Mouse (Mus musculus) layer of hippocampus, postnatal 14 days (tissue): ENCODE results near the gene Pcbp1. TPM values are rescaled to one million over a fixed set of nuclear protein-coding genes. Genes with fewer than 3 reads are reported as not detected.

ENCODE experiments used
- DNase-seq, 2 experiments: peaks; one replicate each; pipeline ENCODE4 v3.0.0; 2021 to 2022; ENCODE audit warnings: low spot score in 2 of 2, mixed read lengths in 1 of 2
- total RNA-seq, 2 experiments: library from RNA; stranded (reverse); gene quantifications; 2 replicates each; pipeline ENCODE4 v1.2.3; 2021

Pcbp1 gene
- total RNA-seq, 2 experiments from 2014 or later = 176 to 183 TPM

DNA sequence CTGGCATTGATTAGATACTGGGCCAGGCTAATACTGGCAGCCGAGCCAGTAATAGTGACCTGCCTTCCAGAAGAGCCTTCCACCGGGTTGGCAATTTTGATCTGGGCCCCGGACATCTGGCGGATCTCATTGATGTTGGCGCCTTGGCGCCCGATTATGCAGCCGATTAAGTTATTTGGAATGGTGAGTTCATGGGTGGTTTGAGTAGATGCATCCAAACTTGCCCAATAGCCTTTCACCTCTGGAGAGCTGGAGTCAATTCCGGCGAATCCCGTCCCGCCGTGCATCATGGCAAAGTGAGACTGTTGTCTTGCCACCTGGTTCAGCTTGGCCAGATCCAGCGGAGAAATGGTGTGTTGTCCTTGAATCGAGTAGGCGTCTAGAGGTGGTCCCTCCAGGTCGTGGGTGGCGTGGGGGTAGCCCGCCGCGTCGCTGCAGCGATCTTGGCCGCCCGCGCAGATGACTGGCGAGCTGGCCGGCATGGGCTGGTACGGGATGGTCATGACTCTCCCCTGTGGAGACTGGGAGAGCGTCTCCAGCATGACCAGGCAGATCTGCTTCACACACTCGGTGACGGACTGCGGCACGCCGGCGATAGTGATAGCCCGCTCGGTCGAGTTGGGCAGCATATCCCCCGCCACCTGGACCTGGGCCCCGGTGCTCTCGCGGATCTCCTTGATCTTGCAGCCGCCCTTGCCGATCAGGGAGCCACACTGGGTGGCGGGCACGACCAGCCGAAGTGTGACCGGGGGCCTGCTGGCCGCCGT, 1.1 kb downstream of the Pcbp1 start:
- peak in 1 of 2 experiments; percentile 43 for DNase-seq

DNA sequence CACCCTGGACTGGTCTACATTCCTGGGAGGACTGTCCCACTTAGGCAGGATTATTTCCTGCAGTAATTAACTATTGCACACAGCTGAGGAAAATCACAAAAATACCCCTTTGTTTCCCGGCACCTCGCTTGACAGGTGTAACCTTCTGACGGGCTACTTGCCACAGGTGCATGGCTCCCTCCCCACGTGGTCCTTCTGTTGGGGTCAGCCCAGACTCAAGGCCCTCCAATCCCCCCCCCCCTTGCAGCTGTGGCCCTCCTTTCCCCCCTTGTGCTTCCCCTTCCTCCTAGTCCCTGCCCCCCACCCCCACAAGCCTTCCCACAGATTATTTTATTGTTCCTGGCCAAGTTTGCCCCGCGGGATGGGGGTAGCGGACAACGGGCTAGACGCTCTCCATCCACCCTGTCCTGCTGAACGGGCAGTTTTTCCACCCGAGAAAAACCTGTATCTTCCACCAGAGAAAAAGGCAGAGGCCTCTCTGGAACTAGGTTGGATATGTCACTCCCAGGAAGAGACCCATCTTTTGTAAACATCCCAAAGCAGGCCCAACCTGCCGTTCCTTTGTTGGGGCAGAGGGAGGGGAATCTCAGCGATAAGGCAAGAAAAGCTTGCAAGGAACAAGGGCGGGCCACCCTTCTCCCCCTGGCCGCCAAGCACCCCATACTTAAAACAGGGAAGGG, 2.2 kb downstream of the Pcbp1 start:
- peak in 1 of 2 experiments; percentile 9 for DNase-seq

DNA sequence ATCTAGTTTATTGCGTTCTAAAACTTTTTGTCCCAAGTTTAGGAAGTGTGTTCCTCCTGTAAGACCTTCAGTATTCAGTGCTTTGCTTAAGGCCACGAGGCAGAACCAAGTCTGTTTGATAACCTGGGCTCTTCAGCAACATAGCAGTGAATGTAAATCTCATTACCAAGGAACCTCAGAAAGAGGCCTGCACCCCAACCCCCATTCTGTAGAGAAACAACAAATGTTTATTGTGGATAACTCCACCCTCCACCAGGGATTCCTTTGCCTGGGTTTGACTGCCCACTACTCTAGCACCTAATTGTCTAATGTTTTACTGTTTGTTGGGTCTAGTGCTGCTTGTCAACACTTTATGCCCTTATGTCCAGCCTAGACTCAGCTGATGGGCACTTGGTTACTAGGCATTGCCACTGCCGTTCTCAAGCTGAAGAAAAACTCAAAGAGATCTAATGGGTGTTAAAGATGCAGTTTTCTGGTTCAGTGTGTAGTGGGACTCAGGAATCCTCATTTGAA, 2.8 kb downstream of the Pcbp1 start:
- DNase-seq = peak in 1 of 2 experiments; percentile 6

DNA sequence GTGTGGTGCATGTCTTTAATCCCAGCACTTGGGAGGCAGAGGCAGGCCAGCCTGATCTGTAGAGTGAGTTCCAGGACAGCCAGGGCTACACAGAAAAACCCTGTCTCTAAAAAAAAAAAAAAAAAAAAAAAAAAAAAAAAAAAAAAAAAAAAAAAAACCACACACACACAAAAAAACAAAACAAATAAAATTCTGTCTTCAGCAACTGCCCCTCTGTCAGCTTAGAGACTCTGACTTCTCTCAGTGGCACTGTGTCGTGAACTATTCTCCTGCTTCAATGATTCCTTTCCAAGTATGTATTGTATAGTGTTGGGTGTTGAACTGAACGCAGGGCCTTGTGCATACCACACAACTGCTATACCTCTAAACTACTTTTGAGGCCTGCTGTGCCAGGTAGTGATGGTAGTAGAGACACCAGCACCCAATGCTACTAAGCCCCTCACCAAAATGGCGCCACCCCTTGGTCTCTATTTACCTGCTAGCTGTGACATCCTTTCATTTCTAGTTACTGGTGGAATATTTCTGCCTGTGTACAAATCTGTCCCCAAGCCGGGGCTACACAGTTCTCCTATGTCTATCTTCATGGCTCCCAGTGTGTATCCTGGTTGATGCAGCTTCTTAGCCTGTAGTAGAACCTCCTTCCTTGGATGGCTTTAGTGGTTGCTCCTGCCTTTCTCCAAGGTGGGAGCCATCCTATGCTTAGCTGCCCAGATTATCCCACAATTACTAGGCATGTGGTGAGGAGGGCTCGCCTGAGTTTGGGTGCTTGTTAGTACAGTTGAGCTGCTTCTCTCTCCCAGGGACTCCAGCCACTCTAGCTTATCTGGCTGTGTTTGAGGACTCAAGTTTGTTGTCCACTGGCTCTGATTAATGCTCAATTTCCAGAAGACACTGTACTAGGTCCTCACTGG, 3.9 kb downstream of the Pcbp1 start:
- DNase-seq = no peak

DNA sequence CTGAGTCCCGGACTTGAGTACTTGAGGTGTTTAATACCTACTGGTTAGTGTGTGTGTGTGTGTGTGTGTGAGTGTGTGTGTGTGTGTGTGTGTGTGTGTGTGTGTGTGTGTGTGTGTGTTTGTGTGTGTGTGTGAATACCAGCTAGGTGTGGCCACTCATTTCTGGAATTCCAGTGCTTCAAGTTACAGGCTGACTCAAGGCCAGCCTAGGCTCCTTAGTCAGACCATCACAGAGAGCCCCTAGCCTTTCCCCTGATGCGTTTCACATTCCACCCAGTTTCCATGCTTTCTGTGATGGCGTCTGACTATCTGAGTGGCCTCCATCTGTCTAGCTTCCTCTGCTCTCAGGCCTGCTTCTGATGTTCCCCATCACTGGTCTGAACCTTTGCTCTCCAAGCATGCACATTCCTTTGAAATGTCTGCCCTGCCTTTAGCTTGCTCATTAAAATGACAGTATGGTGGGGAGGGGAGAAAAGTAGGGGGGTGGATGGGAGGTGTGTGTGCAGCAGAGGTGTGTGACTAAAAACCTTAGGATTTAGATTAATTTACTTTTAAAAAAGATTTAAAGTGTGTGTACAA, 6.3 kb downstream of the Pcbp1 start:
- no peak for DNase-seq

DNA sequence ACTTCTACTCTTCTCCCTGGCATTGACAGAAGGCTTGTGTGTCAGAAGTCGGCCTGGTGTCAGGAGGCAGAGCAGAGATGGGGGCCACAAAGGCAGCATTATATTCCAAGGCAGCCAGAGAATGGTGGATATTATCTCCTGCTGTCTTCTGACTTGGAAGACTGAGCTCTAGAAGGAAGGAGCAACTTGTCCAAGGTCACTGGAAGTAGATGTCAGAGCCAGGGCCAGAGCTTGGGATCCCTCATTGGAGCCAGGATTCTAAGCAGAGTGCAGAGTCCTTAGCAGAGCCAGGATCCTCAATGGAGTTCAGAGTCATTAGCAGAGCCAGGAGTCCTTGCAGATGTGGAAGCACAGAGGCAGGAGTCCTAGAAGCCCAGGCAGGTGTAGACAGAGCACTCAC, 10.1 kb downstream of the Pcbp1 start:
- no peak for DNase-seq

DNA sequence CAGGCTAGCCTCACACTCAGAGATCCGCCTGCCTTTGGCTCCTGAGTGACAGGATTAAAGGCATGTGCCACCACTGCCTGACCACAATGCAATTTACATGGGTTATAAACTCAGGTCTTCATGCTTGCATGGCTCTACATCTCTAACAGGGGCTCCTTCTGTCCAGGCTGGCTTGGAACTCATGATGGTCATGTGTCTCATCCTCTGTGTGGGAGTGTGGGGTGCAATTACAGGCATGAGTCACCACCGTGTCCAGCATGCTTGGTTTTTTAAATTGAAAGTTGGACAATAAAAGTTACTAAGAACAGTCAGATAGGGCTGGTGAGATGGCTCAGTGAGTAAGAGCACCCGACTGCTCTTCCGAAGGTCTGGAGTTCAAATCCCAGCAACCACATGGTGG, 12.8 kb downstream of the Pcbp1 start:
- no peak for DNase-seq

DNA sequence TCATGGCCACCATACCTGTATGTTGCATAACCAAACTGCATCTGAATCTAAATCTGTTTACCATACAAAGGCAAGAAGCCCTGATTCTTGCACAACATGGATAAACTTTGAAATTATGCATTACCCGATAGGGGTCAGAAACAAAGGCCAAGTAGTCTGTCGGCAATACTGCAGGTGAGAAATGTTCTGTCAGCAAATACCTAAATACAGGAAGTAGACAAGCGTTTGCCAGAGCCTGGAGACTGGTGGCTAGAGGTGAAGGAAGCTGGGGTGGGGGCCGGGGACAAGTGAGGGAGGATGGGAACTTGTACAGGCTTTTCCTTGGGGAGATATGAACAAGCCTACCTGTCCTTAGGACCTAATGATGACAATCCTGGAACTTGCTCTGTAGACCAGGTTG, 15.1 kb downstream of the Pcbp1 start:
- DNase-seq = no peak

DNA sequence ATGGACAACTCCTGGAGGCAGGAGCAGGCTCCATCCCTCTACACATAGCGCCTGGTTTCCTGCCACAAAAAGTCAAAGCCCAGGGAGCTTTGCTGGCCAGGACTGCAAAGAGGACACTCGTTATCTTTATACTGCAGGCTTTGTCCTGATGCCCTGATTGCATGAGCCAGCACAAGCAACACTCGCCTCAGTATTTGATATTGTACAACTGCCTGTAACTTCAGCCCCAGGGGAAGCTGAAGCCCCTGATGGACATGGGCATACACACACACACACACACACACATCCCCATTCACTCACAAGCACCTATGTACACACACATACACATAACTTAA, 16.3 kb downstream of the Pcbp1 start:
- DNase-seq = no peak

DNA sequence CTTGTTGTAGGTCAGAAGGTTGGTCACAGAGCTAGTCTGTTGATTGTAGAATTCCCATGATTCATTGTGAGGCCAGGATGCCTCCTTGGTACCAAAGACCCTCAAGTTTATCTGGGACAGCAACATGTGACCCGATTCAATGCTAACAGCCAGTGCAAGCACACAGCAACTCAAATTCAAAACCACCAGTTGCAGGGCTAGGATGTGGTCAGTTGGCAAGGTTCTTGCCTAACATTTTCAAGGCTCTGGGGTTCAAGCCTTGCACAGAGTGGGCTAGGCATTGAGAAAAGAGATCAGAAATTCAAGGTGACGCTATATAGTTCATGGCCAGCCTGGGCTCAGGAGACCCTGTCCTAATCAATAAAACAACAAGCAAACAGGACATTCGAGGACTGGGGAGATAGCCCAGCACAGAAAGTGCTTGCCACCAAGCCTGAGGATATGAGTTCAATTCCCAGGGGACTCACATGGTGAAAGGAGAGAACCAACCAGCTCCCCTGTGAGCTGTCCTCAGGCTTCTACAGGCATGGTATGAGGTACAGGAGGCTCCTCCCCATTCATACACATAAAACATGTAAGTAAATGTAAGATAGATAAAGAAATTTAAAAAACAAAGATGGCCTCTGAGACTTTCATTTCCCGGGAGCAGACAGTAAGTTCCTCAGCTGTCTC, 16.8 kb downstream of the Pcbp1 start:
- no peak for DNase-seq

DNA sequence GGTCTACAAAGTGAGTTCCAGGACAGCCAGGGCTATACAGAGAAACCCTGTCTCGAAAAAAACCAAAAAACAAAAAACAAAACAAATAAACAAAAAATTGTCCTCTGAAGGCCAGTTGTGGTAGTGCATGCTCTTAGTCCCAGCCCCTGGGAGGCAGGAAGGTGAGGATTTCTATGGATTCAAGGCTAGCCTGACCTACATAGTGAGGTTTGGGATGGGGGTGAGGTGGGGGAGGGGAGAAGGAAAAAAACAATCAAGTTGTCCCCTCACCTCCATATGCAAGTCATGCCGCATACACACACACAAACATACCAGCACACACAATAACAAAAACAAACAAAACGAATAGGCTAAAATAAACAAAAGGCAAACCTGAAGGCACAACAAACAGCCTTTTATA, 17.4 kb downstream of the Pcbp1 start:
- no peak for DNase-seq

DNA sequence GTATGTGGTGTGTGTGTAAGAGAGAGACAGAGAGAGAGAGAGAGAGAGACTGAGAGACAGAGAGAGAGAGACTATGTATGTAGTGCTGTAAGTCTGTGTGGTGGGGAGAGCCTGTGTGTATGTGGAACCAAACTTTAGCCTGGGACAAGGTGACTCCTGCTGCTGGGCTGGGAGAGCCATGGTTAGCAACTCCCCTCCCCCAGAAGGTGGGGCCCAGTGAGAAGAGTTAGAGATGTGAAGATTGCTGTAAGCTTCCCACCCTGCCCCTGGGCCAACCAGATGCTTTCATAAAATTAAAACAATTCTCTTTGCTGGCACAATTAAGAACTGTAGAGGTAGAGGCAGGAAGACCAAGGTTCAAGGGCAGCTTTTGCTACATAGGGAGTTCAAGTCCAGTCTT, 19.0 kb downstream of the Pcbp1 start:
- no peak for DNase-seq

DNA sequence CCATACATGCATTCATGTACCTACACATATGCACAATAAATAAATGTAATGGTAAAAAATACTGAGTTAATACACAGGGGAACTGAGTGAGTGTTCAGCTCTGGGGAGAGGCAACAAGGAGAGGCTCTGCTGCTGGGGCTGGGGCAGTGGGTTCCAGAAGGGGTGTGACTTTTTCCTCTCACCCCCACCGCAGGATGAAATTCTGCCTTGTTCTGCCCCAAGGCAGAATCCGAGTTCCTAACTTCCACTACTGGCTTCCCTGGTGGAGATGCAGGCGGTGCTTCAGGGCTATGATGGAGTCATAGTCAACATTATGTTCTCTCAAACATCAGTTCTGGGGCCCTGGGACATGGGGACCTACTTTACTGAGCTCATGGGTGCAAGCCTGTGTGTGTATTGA, 19.8 kb downstream of the Pcbp1 start:
- no peak for DNase-seq

DNA sequence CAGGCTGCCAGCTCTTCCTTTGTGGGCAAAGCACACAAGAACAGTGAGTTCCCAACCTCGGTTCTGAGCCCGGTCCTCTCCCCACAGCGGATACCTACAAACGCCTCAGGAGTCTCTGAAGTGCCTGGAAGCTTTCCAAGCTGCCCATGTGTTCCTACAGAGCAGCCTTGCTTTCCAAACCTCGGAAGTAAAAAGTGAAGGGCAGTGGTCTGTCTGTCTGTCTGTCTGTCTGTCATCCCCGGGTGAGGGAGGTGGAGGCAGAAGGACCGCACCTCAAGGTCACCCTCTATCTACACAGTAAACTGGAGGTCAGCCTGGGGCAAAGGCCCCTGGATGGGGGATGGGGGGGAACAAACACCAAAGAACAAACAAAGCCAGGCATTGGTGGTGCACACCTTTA, 20.4 kb downstream of the Pcbp1 start:
- DNase-seq = no peak

DNA sequence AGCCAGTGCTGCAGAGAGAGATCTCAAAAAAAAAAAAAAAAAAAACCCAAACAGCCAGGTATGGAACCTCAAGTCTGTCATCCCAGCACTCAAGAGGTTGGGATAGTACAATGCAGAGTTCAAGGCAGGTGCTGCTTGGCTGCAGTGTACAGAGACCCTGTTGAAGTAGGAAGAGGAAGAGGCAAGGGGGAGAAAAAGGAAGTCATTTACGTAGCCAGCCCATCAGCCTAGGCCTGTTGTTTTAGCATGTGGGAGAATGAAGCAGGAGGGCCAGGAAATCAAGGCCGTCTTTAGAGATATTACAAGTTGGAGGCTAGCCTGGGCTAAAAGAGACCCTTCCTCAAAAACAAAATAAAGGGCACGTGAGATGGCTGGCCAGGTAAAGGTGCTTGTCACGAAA, 22.6 kb downstream of the Pcbp1 start:
- DNase-seq = no peak

DNA sequence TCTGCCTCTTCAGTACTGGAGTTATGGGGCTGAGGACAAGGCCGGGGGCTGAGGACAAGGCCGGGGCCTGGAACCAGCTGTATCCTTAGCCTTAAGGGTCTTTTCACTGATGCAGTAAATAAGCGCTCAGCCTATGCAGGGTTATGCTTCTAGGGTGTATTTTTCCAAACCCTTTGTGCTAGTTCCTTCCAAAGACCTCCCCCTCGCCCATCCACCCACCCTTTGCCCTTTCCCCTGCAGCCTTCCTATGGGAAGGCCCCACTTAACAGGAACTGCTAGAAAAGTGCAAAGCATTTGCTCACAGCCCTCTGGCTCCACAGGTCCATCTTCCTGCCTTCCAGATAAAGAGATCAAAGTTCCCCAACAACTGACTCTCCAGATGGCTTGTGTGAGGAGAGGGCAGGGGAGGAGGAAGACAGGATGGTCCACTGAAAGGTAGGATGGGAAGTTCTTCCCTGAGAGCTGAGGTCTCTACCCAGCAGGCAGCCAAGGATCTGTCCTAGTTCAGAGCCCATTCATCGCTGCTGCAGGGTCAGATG, 26.5 kb downstream of the Pcbp1 start:
- DNase-seq = no peak

DNA sequence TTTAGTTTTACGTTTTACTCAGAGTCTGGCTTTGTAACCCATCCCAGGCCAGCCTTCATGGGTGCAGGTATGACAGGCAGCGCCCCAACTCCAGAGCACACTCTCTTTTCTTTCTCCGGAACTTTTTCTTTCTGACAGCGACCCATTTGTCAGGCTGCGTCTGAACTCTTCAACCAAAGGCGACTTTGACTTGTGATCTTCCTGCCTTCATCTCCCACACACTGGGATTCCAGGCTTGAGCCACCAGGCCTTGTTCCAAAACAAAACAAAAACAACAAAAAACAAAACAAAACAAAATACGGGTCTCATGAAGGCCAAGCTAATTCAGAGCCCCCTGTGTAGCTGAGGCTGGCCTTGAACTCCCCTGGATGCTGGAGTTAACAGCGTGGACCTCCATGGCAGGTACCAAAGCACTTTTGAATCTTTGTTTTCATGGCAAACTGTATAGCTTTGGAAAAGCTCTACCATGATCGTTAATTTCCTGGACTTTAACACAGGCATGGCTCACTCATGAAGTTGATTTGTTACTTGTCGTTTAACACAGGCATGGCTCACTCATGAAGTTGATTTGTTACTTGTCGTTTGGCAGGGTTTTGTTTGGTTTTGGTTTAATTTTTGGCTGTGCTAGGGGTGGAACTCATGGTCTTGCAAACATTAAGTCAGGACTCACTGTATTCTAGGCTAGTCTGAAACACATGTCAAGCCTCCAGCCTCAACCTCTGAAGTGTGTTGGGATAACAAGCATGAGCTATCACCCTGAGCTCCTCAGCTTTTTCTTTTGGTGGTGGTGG, 28.0 kb downstream of the Pcbp1 start:
- no peak for DNase-seq

DNA sequence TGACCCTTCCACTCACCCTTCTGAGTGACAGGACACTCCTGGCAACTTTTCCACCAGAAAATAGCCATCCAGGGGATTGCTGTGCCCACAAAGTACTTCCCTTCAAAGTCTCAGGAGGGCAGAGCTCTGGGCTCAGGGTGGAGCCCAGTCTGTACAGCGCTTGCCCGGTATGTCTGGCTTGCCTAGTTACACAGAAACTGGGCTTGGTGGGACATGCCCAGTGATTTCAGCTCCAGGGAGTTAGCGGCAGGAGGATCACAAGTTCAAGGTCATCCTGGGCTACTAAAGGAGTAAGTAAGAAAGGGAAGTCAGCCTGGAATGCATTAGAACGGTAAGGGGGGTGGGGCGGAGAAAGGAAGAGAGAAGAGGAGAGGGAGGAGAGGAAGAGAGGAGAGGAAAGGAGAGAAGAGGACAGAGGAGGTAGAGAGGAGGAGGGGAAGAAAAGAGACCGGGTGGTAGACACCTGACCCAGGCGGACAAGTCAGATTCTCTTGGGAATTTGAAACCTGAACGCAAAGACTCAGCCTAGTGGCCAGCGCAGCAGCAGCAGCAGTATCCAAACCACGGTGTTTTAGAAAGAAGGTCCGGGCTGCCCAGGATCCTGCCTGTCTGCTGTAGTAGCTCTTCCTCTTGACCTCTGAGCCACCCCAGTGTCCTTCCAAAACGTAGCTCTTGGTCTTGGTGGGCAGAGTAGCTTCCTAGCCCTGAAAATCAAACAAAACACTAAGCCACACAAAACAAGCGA, 28.9 kb downstream of the Pcbp1 start:
- no peak for DNase-seq

DNA sequence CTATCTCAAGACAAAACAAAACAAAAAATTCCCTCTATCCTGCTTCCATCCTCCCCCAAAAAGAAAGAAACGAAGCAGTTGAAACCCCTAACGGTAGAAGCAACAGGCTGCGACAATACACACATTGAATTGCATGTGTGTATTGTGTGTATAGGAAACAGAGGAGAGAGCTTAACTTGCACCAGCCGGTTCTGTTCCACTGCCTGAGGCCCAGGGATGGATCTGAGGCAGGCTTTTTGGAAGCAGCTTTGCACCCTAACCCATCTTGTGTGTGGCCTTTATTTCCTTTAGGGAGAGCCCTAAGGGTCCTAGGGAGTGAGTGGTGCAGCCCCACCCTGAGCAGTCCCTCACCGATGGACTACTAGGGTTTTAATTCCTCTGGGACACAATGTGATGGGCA, 29.5 kb downstream of the Pcbp1 start:
- DNase-seq = no peak
